Mouse (Mus musculus) liver, postnatal 0 days (tissue): ENCODE measurements at regions not wholly inside any gene's neighbourhood (a gene's known extent, or its start where the extent isn't known, plus 50 kb on each side); places are given as distances from the start of the nearest gene placed in this dataset.

Experiments
- CTCF ChIP-seq: sonication (generic); IDR thresholded peaks from 2 replicates; pipeline ENCODE4 v1.5.1; 2016; ENCODE audit warnings: antibody characterized with exemption, low read depth
- EP300 ChIP-seq: IDR thresholded peaks from 2 replicates; pipeline ENCODE4 v1.6.1; 2016; ENCODE audit warnings: antibody characterized with exemption, low read depth, mild to moderate bottlenecking

DNA sequence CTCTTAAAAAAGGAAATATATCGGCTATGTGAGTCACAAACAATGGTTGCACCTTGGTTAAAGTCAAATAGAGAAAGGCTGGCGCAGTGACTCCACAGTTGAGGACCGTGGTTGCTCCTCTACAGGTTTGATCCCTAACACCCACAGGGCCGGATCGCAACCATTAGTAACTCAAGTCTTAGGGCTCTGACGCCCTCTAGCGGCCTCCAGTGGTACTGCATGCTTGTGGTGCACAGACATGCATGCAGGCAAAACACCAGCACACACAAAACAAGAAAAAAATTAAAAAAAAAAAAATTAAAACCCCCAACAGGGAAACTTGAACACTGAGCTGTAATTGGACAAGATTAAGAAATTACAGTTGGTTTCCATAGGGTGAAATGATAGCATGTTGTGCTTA is 67.1 kb downstream of the Hif1an start:
- TF ChIP-seq CTCF (peak; percentile 62), EP300 (no peak)
